Mouse (Mus musculus) myocyte (in vitro differentiated cells): Measurements from ENCODE around the gene Spred2. TPM values are rescaled to one million over a fixed set of nuclear protein-coding genes. Genes with fewer than 3 reads are reported as not detected.

Experiments
- H3K27me3 ChIP-seq: one replicate; pipeline ENCODE4 v1.6.1; 2011; ENCODE audit not compliant: control insufficient read depth, insufficient read depth, insufficient read length
- H3K36me3 ChIP-seq: one replicate; pipeline ENCODE4 v1.6.1; 2011; ENCODE audit not compliant: control insufficient read depth, insufficient read depth
- H3K4me2 ChIP-seq: one replicate; pipeline ENCODE4 v1.6.1; 2011; ENCODE audit warnings: low read depth, control low read depth
- H3K4me3 ChIP-seq: one replicate; pipeline ENCODE4 v1.5.1; 2011; ENCODE audit warnings: mild to moderate bottlenecking, control low read depth, moderate library complexity
- H3K79me2 ChIP-seq: one replicate; pipeline ENCODE4 v1.6.1; 2011; ENCODE audit not compliant: control insufficient read depth, insufficient read depth
- H3ac ChIP-seq: one replicate; pipeline ENCODE4 v1.6.1; 2011; ENCODE audit not compliant: control insufficient read depth, insufficient read length
- CEBPB ChIP-seq: IDR thresholded peaks from 2 replicates; pipeline ENCODE4 v1.6.1; 2011; ENCODE audit warnings: mild to moderate bottlenecking, moderate library complexity; ENCODE audit not compliant: poor library complexity, insufficient read depth, severe bottlenecking
- E2F4 ChIP-seq: IDR thresholded peaks from one replicate; pipeline ENCODE4 v1.6.1; 2011; ENCODE audit warnings: mild to moderate bottlenecking, control low read depth, moderate library complexity; ENCODE audit not compliant: insufficient read depth
- MAX ChIP-seq: IDR thresholded peaks from one replicate; pipeline ENCODE4 v1.6.1; 2011; ENCODE audit warnings: low read depth, mild to moderate bottlenecking, control low read depth
- MYOD1 ChIP-seq, 3 experiments: IDR thresholded peaks; one replicate each; pipeline ENCODE4 v1.6.1; 2011; ENCODE audit warnings: control low read depth in 2 of 3, low read depth in 2 of 3, mild to moderate bottlenecking in 2 of 3, moderate library complexity in 1 of 3; ENCODE audit not compliant: insufficient read length in 2 of 3, control insufficient read depth in 1 of 3
- MYOG ChIP-seq, 3 experiments: IDR thresholded peaks; one replicate each; pipeline ENCODE4 v1.6.1; 2011; ENCODE audit warnings: control low read depth in 2 of 3, low read depth in 2 of 3, mild to moderate bottlenecking in 2 of 3; ENCODE audit not compliant: insufficient read length in 2 of 3, control insufficient read depth in 1 of 3, insufficient read depth in 1 of 3
- POLR2A ChIP-seq: IDR thresholded peaks from one replicate; pipeline ENCODE4 v1.6.1; 2011; ENCODE audit warnings: low read depth, mild to moderate bottlenecking, control low read depth, moderate library complexity; ENCODE audit not compliant: insufficient read length
- POLR2AphosphoS2 ChIP-seq: IDR thresholded peaks from one replicate; pipeline ENCODE4 v1.6.1; 2011; ENCODE audit warnings: low read depth, control low read depth; ENCODE audit not compliant: insufficient read length
- REST ChIP-seq: IDR thresholded peaks from one replicate; pipeline ENCODE4 v1.6.1; 2011; ENCODE audit warnings: mild to moderate bottlenecking, control low read depth, moderate library complexity; ENCODE audit not compliant: insufficient read depth, insufficient read length
- SRF ChIP-seq: IDR thresholded peaks from one replicate; pipeline ENCODE4 v1.6.1; 2011; ENCODE audit warnings: low read depth; ENCODE audit not compliant: control insufficient read depth, insufficient read length
- TCF12 ChIP-seq: IDR thresholded peaks from one replicate; pipeline ENCODE4 v1.6.1; 2011; ENCODE audit warnings: mild to moderate bottlenecking, control low read depth; ENCODE audit not compliant: poor library complexity, insufficient read depth, severe bottlenecking
- USF1 ChIP-seq: IDR thresholded peaks from one replicate; pipeline ENCODE4 v1.6.1; 2011; ENCODE audit warnings: low read depth, mild to moderate bottlenecking, control low read depth, moderate library complexity
- polyA plus RNA-seq: library from polyadenylated mRNA; unstranded; fragments of >200 nt; fragmentation: generic; extraction: Trizol; gene quantifications from one replicate; pipeline ENCODE4 v1.2.1, GENCODE M21; 2012; ENCODE audit warnings: missing spikeins

Spred2 gene
- polyA plus RNA-seq, 1 experiment: 15.7 TPM

DNA sequence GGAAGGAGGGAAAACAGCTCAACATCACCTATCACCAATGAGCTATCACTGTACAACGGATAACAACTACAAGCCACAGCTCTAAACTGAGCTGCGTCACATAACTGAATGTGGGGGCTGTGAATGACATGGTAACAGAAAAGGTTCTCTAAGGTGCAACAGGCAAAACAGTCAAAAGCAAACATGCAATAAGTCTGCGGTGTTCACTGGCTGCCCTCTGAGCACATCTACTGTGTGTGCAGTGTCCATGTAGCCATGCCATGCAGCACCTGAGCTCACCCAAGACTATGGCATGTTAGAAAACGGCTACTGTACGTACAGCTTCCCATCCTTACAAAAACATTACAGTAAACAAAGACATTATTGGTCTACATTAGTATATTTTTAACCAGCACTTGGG, 148.7 kb downstream of the Spred2 start:
- TF ChIP-seq MYOG (IDR thresholded peaks at IDR 0.05; ENCODE audit: control insufficient read depth in 1 of 3, insufficient read depth in 1 of 3, insufficient read length in 2 of 3, low read depth in 2 of 3) (no peak), E2F4 (no peak), TCF12 (no peak), SRF (no peak), POLR2A (no peak), MYOD1 (IDR thresholded peaks at IDR 0.05; ENCODE audit: control insufficient read depth in 1 of 3, insufficient read length in 2 of 3, low read depth in 2 of 3) (no peak), REST (no peak), MAX (no peak), USF1 (no peak), CEBPB (no peak), POLR2AphosphoS2 (no peak)

More for the DNA sequence above, 148.7 kb downstream of the Spred2 start:
- no peak overlapping the region for H3K4me3 ChIP-seq
- no peak overlapping the region for H3ac ChIP-seq
- peaks cover 67% of the 10 kb centered on the region for H3K36me3 ChIP-seq
- H3K27me3 ChIP-seq: no peaks in the 10 kb centered on the region
- H3K4me2 ChIP-seq: no peak overlapping the region
- H3K79me2 ChIP-seq: peaks cover 20% of the 10 kb centered on the region

Other genes with a start within 250 kb of the Spred2 start
- gene Actr2, start 188.5 kb downstream of the Spred2 start, polyA plus RNA-seq: 30.2 TPM